Mouse (Mus musculus) lung, adult 2 months (tissue): Measurements from ENCODE around the gene Npm3.

ENCODE experiments used
- CTCF ChIP-seq: fragments of 200-500 bp; IDR thresholded peaks from 2 replicates; pipeline ENCODE4 v1.5.1; 2011; ENCODE audit warnings: mild to moderate bottlenecking, low read length, control low read depth; ENCODE audit not compliant: insufficient read depth
- POLR2A ChIP-seq: fragments of 200-500 bp; IDR thresholded peaks from 2 replicates; pipeline ENCODE4 v1.6.1; 2011; ENCODE audit warnings: low read depth, mild to moderate bottlenecking, control low read depth, low read length, borderline replicate concordance; ENCODE audit errors: extremely low read depth

DNA sequence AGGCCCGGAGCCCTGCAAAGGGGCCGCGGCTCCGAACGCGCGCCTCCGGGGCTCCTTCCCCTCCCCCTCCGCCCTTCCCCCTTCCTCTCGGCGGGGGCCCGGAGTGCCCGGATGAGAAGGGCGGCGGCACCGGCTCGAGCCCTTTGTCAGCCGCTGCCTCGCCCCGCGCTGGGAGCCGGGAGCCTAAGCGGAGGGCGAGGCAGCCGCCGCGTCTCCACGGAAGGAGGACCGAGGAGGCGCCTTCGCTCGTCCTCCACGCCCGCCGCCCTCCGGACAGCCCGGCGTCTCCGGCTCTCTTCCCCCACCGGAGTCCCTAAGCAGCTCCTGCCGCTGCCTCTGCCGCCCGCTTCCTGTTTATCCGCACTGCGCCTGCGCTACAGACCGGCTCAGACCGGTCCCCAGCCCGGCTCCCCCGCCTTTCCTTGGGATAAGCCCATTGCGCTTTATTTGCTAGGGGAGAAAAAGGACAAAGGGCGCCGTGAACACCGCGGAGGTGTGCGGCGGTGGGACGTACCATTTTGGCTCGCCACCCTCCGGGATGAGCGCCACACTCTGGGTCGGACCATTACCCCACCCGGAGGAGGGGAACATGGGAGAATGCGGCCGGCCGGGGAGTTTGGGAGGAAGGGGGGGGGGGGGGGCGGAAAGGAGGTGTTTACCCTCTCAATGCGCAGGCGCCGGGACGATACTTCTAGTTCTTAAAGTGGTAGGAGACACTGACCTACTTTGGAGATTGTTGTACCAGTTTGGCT is 34.0 kb upstream of the Npm3 start, which contains the start of gene Mgea5:
- no peak for TF ChIP-seq CTCF
- TF ChIP-seq POLR2A: peak; percentile 95
